Mouse (Mus musculus): Measurements from ENCODE around the gene Sh3gl3. TPM values are rescaled to one million over a fixed set of nuclear protein-coding genes. Genes with fewer than 3 reads are reported as not detected.

Sh3gl3 gene
- total RNA-seq, 1 experiment from 2014 or later = 8.9 TPM

Other genes starting within 250 kb of the Sh3gl3 start
- gene Hdgfl3, start 239.4 kb upstream of the Sh3gl3 start, total RNA-seq (2021) = 13.6 and 15.8 TPM in 2 replicates
- 0.93 and 0.98 TPM in 2 replicates for gene Bnc1, start 181.5 kb upstream of the Sh3gl3 start, total RNA-seq (2021)
- gene Adamtsl3, start 161.9 kb downstream of the Sh3gl3 start, total RNA-seq (2021) = 3.8 and 9.1 TPM in 2 replicates

Data from adrenal gland, postnatal 14 days (tissue).